Mouse (Mus musculus) heart, adult 2 months (tissue): Measurements from ENCODE around the gene Rsph14.

Experiments
- CTCF ChIP-seq: fragments of 200-600 bp; IDR thresholded peaks from 2 replicates; pipeline ENCODE4 v1.8.1; 2022; ENCODE audit warnings: antibody characterized with exemption, mild to moderate bottlenecking, moderate library complexity
- EP300 ChIP-seq: fragments of 200-500 bp; IDR thresholded peaks from 2 replicates; pipeline ENCODE4 v1.6.1; 2011; ENCODE audit warnings: low read depth, low read length, control low read depth; ENCODE audit not compliant: insufficient read depth

- no peak for TF ChIP-seq CTCF
- TF ChIP-seq EP300, result no peak
These were observed 51.2 kb downstream of the Rsph14 start for GRCm38 (mm10) chr10:74981159-74981558.
